Mouse (Mus musculus): ENCODE measurements around the gene Trafd1. TPM values are rescaled to one million over a fixed set of nuclear protein-coding genes. Genes with fewer than 3 reads are reported as not detected.

The Trafd1 gene
- polyA plus RNA-seq, 1 experiment from 2014 or later, result 78.5 TPM

DNA sequence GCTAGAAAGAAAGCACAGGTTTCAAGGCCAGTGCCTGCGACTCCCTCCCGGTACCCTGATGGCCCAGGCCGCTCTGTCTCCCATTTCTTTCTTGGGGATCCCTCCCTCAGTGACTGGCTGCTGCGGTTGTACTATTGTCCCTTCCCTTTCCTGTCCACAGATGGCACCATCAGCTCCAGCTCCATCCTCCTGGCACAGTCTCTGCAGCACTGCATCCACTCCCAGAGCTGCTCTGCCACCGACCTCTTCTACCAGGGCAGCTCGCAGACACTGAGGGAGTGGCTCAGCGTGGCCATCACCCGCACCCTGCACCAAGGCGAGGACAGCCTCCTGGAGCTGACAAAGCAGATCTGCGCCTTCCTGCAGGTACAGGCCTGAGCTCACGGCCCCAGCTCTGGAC is 42.9 kb downstream of the Trafd1 start:
- Histone ChIP-seq H3K4me1 (replicated peaks; ENCODE audit: control insufficient read depth, insufficient read depth, low read length) (no peaks in the 10 kb centered on the region), H3K36me3 (ENCODE audit: control insufficient read depth, insufficient read depth, low read length) (peaks cover 3% of the 10 kb centered on the region; the same call in 1 of the 2 replicates), H3K4me2 (ENCODE audit: low read depth, low read length, severe bottlenecking) (no peak overlapping the region), H3K27ac (ENCODE audit: low read depth, low read length) (no peak overlapping the region), H3K9me3 (ENCODE audit: control insufficient read depth, low read length) (no peaks in the 10 kb centered on the region), H3K4me3 (ENCODE audit: low read depth, low read length) (no peak overlapping the region), H3K27me3 (ENCODE audit: control insufficient read depth, insufficient read depth, low read length) (no peaks in the 10 kb centered on the region), H3K9ac (ENCODE audit: low read length) (no peak overlapping the region)
- no peak for ATAC-seq (replicated peaks; ENCODE audit: low FRiP score)
- no peak for DNase-seq (ENCODE audit: low spot score)
- 91% methylated on average over 11 of the region's 11 CpGs for WGBS

DNA sequence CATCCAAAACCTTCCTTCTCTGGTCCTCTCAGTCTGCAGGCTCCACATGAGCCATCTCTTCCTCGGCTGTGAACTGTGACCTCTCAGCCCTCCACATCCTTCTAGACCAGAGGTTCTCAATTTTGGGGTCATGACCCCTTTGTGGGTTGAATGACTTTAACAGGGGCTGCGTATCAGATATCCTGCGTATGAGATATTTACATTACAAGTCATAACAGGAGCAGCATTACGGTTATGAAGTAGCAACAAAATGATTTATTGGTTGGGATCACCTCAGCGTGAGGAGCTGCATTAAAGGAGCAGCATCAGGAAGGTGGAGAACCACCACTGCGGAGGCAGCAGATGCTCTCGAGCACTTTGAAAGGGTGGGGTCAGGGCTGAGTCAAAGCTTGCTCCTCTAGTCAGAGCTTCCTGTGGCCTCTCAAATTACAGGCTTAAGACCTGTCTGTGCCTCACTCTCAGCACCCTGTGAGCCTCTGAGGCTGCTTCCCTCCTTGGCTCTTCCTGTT is 44.4 kb downstream of the Trafd1 start:
- H3K9me3 ChIP-seq (ENCODE audit: control insufficient read depth, low read length), result no peaks in the 10 kb centered on the region
- no peak overlapping the region for H3K4me3 ChIP-seq (ENCODE audit: low read depth, low read length)
- no peak overlapping the region for H3K27ac ChIP-seq (ENCODE audit: low read depth, low read length)
- H3K4me1 ChIP-seq (replicated peaks; ENCODE audit: control insufficient read depth, insufficient read depth, low read length), result no peaks in the 10 kb centered on the region
- H3K4me2 ChIP-seq (ENCODE audit: low read depth, low read length, severe bottlenecking), result no peak overlapping the region
- no peak overlapping the region for H3K9ac ChIP-seq (ENCODE audit: low read length)
- no peak for DNase-seq (ENCODE audit: low spot score)
- 56% methylated on average over 7 of the region's 7 CpGs for WGBS
- ATAC-seq (replicated peaks; ENCODE audit: low FRiP score), result no peak
- H3K36me3 ChIP-seq (ENCODE audit: control insufficient read depth, insufficient read depth, low read length), result peaks cover 3% of the 10 kb centered on the region; the same call in 1 of the 2 replicates
- H3K27me3 ChIP-seq (ENCODE audit: control insufficient read depth, insufficient read depth, low read length), result no peaks in the 10 kb centered on the region

DNA sequence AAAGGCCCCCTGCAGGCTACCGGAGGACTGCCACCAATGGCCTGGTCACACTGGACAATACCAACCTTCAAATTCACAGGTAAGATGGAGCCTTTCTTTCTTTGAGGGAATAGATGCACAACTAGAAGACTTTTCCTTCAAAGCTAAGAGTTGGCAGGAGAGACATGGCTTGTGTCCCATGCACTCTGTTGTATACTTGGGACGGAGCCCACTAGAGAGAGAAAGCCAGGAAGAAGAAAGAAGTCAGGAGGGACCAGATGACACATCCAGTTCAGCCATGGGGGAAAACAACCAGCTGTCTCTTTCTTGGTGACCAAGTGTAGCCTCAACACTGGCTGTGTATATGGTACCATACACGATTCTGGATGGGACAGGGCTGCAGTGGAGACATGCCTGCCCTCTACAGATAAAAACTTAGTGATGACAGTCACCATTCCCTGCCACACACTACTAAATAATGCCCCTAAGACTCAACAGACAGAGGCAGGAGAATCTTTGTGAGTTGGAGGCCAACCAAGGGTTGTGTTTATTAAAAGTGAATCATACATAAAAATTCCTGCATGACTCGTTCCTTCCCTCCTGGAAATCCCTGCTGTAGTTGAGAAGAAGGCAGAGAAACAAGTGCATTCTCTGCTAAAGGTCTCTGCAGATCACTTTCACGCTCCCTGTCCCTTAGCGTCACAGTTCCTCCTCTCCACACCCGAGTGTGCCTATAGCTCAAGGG is 45.8 kb downstream of the Trafd1 start:
- no peak overlapping the region for H3K4me3 ChIP-seq (ENCODE audit: low read depth, low read length)
- no peaks in the 10 kb centered on the region for H3K27me3 ChIP-seq (ENCODE audit: control insufficient read depth, insufficient read depth, low read length)
- WGBS, result 93% methylated on average over 7 of the region's 7 CpGs
- H3K4me1 ChIP-seq (replicated peaks; ENCODE audit: control insufficient read depth, insufficient read depth, low read length), result no peaks in the 10 kb centered on the region
- H3K36me3 ChIP-seq (ENCODE audit: control insufficient read depth, insufficient read depth, low read length), result no peaks in the 10 kb centered on the region; the same call in 1 of the 2 replicates
- H3K9me3 ChIP-seq (ENCODE audit: control insufficient read depth, low read length), result no peaks in the 10 kb centered on the region
- H3K27ac ChIP-seq (ENCODE audit: low read depth, low read length), result no peak overlapping the region
- H3K4me2 ChIP-seq (ENCODE audit: low read depth, low read length, severe bottlenecking), result no peak overlapping the region
- DNase-seq (ENCODE audit: low spot score) (no peak), ATAC-seq (replicated peaks; ENCODE audit: low FRiP score) (no peak)
- no peak overlapping the region for H3K9ac ChIP-seq (ENCODE audit: low read length)

DNA sequence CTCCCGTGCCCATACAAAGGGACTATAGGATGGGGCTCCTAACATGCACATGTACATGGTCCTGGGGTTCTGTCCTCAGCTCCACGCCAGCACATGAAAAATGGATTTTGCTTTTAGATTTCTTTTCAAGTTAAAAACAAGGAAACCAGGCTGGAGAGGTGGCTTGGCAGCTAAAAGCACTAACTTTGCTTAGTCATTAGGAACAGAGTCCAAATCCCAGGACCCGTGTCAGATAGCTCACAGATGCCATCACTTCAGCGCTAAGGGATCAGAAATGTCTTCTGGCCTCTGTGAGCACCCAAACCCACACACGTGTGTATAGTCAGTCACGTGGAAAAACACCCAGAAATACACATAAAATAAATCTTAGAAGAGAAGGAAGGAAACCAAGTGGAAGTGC is 48.7 kb downstream of the Trafd1 start:
- ATAC-seq (replicated peaks; ENCODE audit: low FRiP score) (no peak), DNase-seq (ENCODE audit: low spot score) (no peak)
- Histone ChIP-seq H3K36me3 (ENCODE audit: control insufficient read depth, insufficient read depth, low read length) (peaks cover 9% of the 10 kb centered on the region; the same call in 1 of the 2 replicates), H3K27me3 (ENCODE audit: control insufficient read depth, insufficient read depth, low read length) (no peaks in the 10 kb centered on the region), H3K9ac (ENCODE audit: low read length) (no peak overlapping the region), H3K9me3 (ENCODE audit: control insufficient read depth, low read length) (no peaks in the 10 kb centered on the region), H3K4me3 (ENCODE audit: low read depth, low read length) (no peak overlapping the region), H3K4me2 (ENCODE audit: low read depth, low read length, severe bottlenecking) (no peak overlapping the region), H3K27ac (ENCODE audit: low read depth, low read length) (no peak overlapping the region), H3K4me1 (replicated peaks; ENCODE audit: control insufficient read depth, insufficient read depth, low read length) (no peaks in the 10 kb centered on the region)
- WGBS, result 92% methylated on average over 6 of the region's 6 CpGs

DNA sequence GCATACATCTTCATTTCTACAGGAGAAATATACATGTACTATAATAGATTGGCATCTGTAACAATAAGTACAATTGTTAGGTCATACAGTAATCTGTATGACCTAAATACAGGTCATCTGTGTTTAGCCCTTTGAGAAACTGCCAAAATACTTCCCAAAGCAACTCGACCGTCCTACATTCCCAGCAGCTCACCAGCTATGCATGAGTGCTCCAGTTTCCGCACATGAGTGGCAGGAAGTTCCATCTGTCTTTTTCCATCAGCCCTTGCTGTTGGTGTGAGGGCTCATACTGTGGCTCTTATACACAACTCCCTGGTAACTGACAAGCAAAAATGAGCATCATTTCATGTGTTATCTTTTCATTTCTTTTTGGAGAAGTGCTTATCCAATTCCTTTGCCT is 49.4 kb downstream of the Trafd1 start:
- 83% methylated on average over 3 of the region's 3 CpGs for WGBS
- no peaks in the 10 kb centered on the region for H3K4me1 ChIP-seq (replicated peaks; ENCODE audit: control insufficient read depth, insufficient read depth, low read length)
- H3K27me3 ChIP-seq (ENCODE audit: control insufficient read depth, insufficient read depth, low read length), result no peaks in the 10 kb centered on the region
- H3K4me3 ChIP-seq (ENCODE audit: low read depth, low read length), result no peak overlapping the region
- ATAC-seq (replicated peaks; ENCODE audit: low FRiP score) (no peak), DNase-seq (ENCODE audit: low spot score) (no peak)
- peaks cover 9% of the 10 kb centered on the region; the same call in 1 of the 2 replicates for H3K36me3 ChIP-seq (ENCODE audit: control insufficient read depth, insufficient read depth, low read length)
- no peak overlapping the region for H3K4me2 ChIP-seq (ENCODE audit: low read depth, low read length, severe bottlenecking)
- no peak overlapping the region for H3K27ac ChIP-seq (ENCODE audit: low read depth, low read length)
- no peaks in the 10 kb centered on the region for H3K9me3 ChIP-seq (ENCODE audit: control insufficient read depth, low read length)
- H3K9ac ChIP-seq (ENCODE audit: low read length), result no peak overlapping the region

DNA sequence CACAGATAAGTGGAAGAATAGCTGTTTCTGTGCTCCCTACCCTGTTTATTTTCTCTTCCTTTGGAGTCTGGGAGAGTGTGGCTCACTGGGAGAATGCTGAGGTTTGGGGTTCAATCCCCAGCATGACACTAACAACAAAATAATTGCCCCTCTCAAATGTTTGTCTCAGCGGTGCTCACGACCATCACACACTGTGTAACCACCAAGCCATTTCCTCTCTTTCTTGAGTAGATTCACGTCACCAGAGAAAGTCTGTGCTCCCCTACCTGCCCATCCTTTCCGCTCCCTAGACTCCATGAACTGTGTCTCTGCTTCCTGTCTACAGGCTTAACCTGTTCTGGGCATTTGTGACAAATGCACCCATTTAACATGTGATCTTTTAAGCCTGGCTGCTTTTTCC is 50.0 kb downstream of the Trafd1 start:
- Histone ChIP-seq H3K9me3 (ENCODE audit: control insufficient read depth, low read length) (no peaks in the 10 kb centered on the region), H3K9ac (ENCODE audit: low read length) (no peak overlapping the region), H3K36me3 (ENCODE audit: control insufficient read depth, insufficient read depth, low read length) (peaks cover 9% of the 10 kb centered on the region; the same call in 1 of the 2 replicates), H3K4me1 (replicated peaks; ENCODE audit: control insufficient read depth, insufficient read depth, low read length) (no peaks in the 10 kb centered on the region), H3K4me3 (ENCODE audit: low read depth, low read length) (no peak overlapping the region), H3K27me3 (ENCODE audit: control insufficient read depth, insufficient read depth, low read length) (no peaks in the 10 kb centered on the region), H3K27ac (ENCODE audit: low read depth, low read length) (no peak overlapping the region), H3K4me2 (ENCODE audit: low read depth, low read length, severe bottlenecking) (no peak overlapping the region)
- WGBS, result 87% methylated on average over 4 of the region's 4 CpGs
- ATAC-seq (replicated peaks; ENCODE audit: low FRiP score), result no peak
- no peak for DNase-seq (ENCODE audit: low spot score)

DNA sequence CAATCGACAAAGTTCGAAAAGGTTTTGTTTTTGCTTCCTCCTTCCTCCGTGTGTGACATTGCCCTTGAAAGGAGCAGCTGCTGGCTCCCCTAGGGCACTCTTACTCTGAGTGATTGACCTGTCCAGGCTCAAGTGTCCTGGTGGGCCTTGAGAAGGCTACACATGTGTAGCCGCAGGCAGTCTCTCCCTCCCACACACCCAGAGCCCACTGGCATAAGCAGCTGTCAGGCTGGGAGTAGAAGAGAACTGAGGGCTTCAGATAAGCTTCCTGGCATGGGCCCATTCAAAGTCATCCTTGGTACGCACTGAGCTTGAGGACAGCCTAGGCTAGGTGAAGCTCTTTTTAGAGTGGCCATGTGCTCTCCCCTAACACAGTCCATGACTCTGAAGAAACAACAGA is 51.0 kb downstream of the Trafd1 start:
- no peaks in the 10 kb centered on the region for H3K27me3 ChIP-seq (ENCODE audit: control insufficient read depth, insufficient read depth, low read length)
- no peak overlapping the region for H3K9ac ChIP-seq (ENCODE audit: low read length)
- peaks cover 9% of the 10 kb centered on the region; the same call in 1 of the 2 replicates for H3K36me3 ChIP-seq (ENCODE audit: control insufficient read depth, insufficient read depth, low read length)
- no peak for ATAC-seq (replicated peaks; ENCODE audit: low FRiP score)
- 91% methylated on average over 5 of the region's 5 CpGs for WGBS
- no peak overlapping the region for H3K4me3 ChIP-seq (ENCODE audit: low read depth, low read length)
- no peaks in the 10 kb centered on the region for H3K4me1 ChIP-seq (replicated peaks; ENCODE audit: control insufficient read depth, insufficient read depth, low read length)
- H3K9me3 ChIP-seq (ENCODE audit: control insufficient read depth, low read length), result no peaks in the 10 kb centered on the region
- H3K4me2 ChIP-seq (ENCODE audit: low read depth, low read length, severe bottlenecking), result no peak overlapping the region
- DNase-seq (ENCODE audit: low spot score), result no peak
- H3K27ac ChIP-seq (ENCODE audit: low read depth, low read length), result no peak overlapping the region

DNA sequence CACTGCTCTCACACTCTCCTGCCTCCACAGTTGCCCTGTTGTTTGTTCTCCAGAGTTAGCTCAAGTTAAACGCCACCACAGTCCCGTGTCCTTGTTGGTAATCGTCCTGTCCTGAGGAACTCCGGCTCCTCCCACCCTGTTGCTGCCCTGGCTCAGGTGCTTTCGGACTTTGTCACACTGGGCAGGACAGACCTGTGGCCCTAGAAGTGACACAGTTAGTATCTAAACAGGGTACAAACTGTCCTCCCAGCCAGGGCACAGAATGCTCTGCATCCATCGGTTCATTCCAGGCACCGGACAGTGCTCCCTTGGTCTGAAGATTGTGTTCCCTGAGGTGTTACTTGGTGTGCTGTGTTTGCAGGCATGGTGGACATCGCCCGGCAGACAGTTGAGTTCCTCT is 51.5 kb downstream of the Trafd1 start:
- Histone ChIP-seq H3K27me3 (ENCODE audit: control insufficient read depth, insufficient read depth, low read length) (no peaks in the 10 kb centered on the region), H3K27ac (ENCODE audit: low read depth, low read length) (no peak overlapping the region), H3K9ac (ENCODE audit: low read length) (no peak overlapping the region), H3K4me2 (ENCODE audit: low read depth, low read length, severe bottlenecking) (no peak overlapping the region), H3K36me3 (ENCODE audit: control insufficient read depth, insufficient read depth, low read length) (peaks cover 9% of the 10 kb centered on the region; the same call in 1 of the 2 replicates), H3K9me3 (ENCODE audit: control insufficient read depth, low read length) (no peaks in the 10 kb centered on the region), H3K4me3 (ENCODE audit: low read depth, low read length) (no peak overlapping the region), H3K4me1 (replicated peaks; ENCODE audit: control insufficient read depth, insufficient read depth, low read length) (no peaks in the 10 kb centered on the region)
- no peak for ATAC-seq (replicated peaks; ENCODE audit: low FRiP score)
- DNase-seq (ENCODE audit: low spot score), result no peak
- 91% methylated on average over 9 of the region's 9 CpGs for WGBS

DNA sequence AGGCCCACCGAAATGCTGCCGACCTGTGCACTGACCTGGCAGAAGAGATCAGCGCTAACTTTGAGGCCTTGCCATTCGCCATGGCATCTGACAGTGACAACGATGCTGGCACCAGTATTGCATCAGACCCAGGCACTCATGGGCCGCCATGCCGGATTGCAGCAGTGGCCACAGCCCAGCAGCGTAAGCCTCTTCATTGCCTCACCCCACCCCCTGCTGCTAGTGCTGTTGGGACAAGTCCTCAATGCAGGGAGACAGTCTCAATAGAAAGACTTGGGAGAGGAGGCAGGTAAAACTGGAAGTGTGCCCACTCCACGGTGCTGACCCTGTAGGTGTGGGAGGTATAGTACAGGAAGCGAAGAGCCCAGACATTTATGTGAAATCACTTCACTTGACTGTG is 53.7 kb downstream of the Trafd1 start:
- no peak overlapping the region for H3K4me2 ChIP-seq (ENCODE audit: low read depth, low read length, severe bottlenecking)
- ATAC-seq (replicated peaks; ENCODE audit: low FRiP score) (no peak), DNase-seq (ENCODE audit: low spot score) (no peak)
- H3K9ac ChIP-seq (ENCODE audit: low read length), result no peak overlapping the region
- H3K27ac ChIP-seq (ENCODE audit: low read depth, low read length), result no peak overlapping the region
- WGBS, result 92% methylated on average over 10 of the region's 10 CpGs
- no peaks in the 10 kb centered on the region for H3K9me3 ChIP-seq (ENCODE audit: control insufficient read depth, low read length)
- no peaks in the 10 kb centered on the region for H3K4me1 ChIP-seq (replicated peaks; ENCODE audit: control insufficient read depth, insufficient read depth, low read length)
- peaks cover 12% of the 10 kb centered on the region; the same call in 1 of the 2 replicates for H3K36me3 ChIP-seq (ENCODE audit: control insufficient read depth, insufficient read depth, low read length)
- no peaks in the 10 kb centered on the region for H3K27me3 ChIP-seq (ENCODE audit: control insufficient read depth, insufficient read depth, low read length)
- H3K4me3 ChIP-seq (ENCODE audit: low read depth, low read length), result no peak overlapping the region

Measured in forebrain, embryonic 11.5 days (tissue).